Mouse (Mus musculus): ENCODE data around the gene Gm48551. TPM values are rescaled to one million over a fixed set of nuclear protein-coding genes. Genes with fewer than 3 reads are reported as not detected.

The Gm48551 gene
- total RNA-seq, 2 experiments from 2014 or later = 2.4 to 3.2 TPM

DNA sequence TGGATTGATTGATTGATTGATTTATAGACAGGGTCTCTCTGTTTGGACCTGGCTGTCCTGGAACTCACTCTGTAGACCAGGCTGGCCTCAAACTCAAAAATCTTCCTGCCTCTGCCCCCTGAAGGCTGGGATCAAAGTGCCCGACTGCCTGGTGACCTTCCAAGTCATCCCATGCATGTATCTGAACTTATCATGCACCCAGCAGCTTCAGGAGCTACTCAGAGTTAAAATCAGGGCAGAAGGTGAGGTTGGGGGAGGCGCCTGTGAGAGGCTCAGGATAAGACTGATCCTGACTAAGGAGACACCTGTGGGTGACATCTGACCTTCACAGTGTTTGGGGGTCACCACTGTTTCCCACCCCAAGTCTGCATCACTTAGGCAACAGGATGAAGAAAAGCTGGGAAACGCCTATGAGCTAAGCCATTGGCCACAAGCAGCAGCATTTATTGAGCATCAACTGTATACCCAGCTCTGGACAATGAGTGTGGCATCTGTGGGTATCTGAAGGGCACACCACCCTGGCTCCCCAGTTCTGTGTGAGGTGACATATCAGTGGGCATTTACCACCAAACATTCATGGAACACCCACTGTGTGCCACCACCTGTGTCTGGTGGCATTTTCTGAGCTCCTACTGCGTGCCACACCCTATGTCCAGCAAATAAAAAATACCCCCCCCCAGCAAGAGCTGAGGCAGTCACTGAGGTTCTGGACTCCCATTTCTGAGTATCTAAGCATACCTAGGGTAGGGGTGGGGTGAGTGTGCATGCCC lies 39.4 kb downstream of the Gm48551 start:
- peak in 1 of 2 experiments; percentile 2 for DNase-seq (ENCODE audit: low spot score in 2 of 2)
- intact Hi-C loops (cut with DNase I) = no loop called here

DNA sequence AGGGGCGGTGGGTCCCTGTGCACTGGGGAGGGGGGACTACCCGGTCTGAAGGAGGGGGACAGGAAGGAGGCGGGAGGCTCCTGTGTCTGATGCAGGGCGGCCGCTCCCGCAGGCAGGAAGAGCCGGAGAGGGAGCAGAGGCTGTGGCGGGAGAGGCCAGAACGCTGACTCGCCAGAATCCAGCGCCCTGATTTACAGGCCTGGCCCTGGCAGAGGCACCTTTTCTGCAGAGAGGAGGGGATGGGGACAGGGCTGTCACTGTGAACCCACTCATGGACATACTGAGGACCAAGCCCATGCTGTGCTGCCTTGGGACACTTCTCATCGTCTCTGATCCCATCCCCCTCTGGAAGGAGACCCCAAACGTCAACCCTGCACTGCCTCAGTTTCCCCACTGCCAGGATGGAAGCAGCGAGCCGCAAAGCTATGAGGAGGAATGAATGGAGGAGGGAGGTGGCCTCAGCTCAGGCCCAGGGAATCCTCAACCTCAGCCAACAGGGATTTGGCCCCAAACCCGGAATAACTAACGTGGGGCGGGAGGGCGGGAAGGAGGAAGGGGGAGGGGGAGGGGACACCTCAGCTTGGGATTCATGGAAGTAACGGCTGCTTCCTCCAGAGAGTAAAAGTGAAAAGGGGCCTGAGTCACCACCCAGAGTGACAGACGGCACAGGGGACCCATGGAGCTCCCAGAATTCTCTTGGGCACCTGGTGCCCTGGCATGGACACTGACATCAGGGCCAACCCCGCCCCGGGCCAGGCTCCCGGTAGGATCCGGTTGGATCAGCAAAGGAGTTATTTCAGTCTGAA lies 40.2 kb downstream of the Gm48551 start:
- intact Hi-C loops (cut with DNase I) = no loop called here
- peak; percentile 17 to 26 for DNase-seq (ENCODE audit: low spot score in 2 of 2)

DNA sequence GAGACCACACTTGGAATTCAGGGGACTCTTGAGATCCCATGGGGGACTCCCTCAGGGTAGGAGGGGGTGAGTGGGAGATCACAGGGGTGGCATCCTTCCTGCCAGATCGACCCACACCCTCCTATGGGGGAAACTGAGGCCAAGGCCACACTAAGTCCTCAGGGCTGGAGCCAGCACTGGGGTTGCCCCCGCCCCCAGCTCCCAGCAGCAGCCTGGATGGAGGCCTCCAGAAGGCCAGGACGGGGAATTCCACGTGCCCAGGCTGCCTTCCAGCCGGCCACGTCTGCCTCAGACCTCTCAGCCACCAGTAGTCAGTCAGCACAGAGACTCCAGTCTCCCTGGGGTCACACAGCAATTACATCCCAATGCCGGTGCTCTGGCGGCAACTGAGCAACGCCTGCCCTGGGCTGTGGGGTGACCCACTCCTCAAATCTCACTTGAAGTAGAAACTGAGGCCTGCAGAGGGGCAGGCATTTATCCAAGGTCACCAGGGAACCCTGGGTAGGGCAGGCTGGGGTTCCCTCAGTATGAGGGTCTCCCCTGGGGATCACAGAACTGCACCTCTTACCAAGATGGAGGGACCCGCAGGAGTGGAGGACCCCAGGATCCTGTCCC lies 41.1 kb downstream of the Gm48551 start:
- intact Hi-C loops (cut with DNase I) = no loop called here
- peak; percentile 13 to 19 for DNase-seq (ENCODE audit: low spot score in 2 of 2)

DNA sequence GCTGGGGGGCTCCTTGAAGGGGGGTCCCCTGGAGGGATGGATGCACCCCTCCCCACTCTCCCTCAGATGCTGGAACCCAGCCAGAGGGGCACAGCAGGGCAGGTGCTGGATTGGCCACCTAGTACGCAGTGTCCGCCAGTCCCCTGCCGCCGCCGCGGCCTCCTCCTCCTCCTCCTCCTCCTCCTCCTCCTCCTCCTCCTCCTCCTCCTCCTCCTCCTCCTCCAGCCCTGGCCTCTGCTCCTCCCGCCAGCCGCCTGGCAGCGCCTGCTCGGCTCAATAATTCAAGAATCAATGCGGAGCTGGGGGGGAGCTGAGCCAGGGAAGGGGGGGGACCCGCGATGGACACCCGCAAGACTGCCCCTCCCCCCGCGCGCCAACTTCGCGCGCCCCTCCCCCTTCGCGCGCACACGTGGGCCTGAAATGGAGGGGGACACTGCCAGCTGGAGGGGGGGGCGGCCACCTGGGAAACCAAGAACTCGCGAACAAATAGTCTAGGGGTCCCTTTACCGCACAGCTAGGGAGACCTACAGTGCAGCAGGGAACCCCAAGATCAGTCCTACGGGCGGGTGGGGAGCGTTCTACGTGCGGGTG lies 41.9 kb downstream of the Gm48551 start:
- intact Hi-C loops (cut with DNase I) = loop anchor here (2.0 kb wide), 1 partner anchor 13 kb away; no protein-coding TSS in a partner anchor
- peak; percentile 24 to 34 for DNase-seq (ENCODE audit: low spot score in 2 of 2)

DNA sequence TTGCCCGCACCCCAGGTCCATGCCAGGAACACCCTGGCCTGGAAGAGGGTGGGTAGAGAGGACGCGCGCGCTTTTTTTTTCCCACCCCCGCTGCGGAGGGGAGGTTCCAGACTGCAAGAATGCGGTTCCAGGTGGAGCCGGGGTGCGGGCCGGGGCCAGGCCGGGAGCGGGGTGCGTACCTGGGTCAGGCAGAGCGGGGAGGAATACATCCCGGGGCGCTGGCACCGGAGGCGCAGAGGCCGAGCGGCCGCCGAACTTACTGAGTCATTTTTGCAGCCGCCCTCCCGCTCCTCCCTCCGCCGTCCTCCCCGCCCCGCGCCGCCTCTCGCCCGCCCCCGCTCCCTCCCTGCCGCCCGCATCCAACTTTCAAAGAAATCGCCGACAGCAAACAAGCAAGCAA lies 42.6 kb downstream of the Gm48551 start:
- intact Hi-C loops (cut with DNase I) = loop anchor here (2.0 kb wide), 1 partner anchor 14 kb away; no protein-coding TSS in a partner anchor

DNA sequence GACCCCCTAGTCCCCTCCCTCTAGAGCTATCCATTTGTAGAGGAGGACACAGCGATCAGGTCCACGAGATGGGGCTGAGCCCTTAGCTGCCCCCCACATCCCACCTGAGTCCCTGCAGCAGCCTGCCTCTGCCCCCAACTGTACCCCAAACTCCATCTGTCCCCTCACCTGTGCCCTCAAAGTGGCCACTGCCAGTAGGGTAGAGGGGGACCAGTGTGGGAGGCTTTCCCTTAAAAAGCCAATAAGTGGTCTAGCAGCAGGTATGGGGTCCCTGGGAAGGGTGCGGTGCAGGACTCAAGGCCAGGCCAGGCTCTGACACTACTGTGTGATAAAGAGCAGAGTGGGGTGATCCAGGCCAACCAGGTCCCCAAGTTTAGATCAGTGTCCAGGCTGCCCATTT lies 43.1 kb downstream of the Gm48551 start:
- intact Hi-C loops (cut with DNase I) = loop anchor here (2.0 kb wide), 1 partner anchor 15 kb away; no protein-coding TSS in a partner anchor
- peak; percentile 3 for DNase-seq (ENCODE audit: low spot score in 2 of 2)

More for the DNA sequence above, 42.6 kb downstream of the Gm48551 start:
- peak; percentile 33 to 57 for DNase-seq (ENCODE audit: low spot score in 2 of 2)

DNA sequence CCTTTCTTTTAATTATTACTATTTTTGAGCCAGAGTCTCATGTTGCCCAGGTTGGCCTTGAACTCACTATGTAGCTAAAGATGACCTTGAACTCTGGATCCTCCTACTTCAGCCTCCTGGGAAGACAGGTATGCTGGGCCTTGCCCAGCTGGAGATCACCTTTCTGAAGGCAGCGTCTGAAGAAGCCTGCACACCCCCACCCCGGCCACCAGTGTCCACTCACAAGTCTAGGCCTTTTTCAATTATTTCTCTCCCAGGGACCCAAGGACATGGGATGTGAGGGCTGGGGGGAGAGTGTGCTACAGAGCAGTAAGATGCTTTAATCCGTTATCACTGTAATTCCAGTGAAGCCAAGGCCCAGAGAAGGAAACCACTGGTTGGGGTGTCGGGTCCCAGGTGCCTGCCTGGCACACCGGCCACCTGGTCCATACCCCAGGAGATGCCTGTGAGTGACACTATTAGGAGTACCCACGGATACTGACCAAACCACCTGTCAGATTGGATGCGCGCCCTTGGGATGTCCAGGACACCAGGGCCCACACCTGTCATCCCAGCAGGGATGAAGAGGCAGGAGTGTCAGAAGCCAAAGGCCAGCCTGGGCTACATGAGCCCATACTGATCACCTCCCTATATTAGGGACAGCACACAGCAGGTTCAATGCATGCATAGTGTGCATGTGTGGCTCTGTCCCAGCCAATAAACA lies 43.7 kb downstream of the Gm48551 start:
- intact Hi-C loops (cut with DNase I) = loop anchor here (2.0 kb wide), 1 partner anchor 15 kb away; no protein-coding TSS in a partner anchor
- DNase-seq (ENCODE audit: low spot score in 2 of 2) = peak; percentile 5 to 13

DNA sequence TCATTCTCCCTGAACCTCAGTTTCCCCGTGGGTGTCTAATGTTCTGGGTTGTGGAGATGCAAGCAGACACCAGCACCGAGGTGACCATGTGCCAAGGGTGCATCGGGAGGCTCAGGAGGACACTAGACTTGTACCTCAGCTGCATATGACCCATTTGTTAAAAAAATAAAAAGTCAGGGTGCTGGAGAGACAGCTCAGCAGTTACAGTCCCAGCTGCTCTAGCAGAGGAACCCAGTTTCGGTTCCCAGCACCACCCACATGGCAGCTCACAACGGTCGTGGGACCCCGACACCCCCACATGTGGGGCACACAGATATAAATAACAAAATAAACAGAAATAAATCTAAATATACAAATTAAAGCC lies 44.2 kb downstream of the Gm48551 start:
- peak in 1 of 2 experiments; percentile 4 for DNase-seq (ENCODE audit: low spot score in 2 of 2)
- intact Hi-C loops (cut with DNase I) = no loop called here

DNA sequence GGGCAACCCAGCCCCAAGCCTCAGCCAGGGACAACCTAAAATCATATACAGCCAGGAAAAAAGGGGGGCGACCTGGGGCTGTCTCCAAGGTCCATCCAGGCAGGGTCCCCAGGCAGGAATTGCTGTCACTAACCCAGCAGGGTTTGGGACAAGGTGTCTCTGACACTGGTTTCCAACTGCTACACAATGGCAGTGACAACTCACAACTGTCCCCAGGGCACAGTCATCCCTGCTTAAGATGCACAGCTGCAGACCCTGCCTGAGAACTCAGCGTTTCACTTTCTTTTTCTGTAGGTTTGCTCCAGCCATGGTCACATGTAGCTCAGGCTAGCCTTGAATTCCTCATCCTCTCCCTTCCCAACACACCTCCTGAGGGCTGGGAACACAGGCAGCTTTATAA lies 44.8 kb downstream of the Gm48551 start:
- peak; percentile 4 to 7 for DNase-seq (ENCODE audit: low spot score in 2 of 2)
- intact Hi-C loops (cut with DNase I) = no loop called here

DNA sequence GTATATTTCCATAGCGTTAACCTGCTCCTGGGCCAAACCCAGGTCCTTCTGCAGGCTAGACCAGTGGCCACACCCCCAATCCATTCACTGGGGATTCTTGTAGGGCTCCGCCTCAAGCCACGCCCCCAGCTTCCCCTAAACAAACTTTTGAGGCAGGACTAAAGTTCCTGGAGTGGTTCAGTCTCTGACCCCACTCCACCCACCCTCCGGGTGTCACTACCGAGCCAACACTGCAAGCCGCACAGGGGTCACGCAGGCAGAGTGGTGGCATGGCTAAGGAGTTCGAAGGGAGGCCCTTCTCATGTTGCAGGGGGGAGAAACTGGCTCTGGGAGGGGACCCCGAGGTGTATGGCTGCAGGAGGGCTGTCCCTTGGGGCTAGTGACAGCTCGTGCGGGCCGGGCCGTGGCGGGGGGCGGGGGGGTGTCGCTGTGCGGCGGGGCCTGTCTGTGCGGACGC lies 45.4 kb downstream of the Gm48551 start:
- DNase-seq (ENCODE audit: low spot score in 2 of 2) = peak in 1 of 2 experiments; percentile 71

DNA sequence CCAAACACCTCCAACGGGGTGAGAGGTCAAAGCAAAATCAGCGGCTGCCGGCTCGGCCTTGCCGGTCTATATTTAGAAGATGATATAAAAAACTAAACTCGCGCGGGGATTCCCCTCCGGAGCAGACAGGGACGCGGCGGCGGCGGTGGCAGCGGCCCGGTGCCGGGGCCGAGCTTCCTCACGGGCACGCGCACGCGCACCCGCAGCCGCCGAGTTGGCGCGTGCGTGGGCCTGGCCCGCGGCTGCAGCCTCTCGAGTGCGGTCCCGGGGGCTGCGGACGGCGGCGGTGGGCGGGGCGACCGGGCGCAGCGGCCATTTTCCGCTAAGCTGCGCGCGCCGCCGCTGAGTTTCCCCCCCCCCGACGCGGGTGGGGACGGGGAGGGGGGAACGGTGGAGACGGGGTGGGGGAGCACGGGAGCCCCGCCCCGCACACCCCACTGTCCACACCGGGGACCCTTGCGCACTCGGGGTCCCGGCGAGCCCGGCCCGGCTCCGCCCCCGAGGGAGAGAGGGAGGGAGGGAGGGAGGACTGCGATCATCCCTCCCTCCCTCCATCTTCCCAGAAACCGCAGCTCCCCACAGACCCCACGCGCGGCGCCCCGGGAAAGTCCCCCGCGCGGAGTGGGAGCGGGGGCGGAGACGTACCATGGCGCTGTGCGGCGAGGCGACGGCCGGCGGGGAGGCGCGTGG lies 46.0 kb downstream of the Gm48551 start:
- intact Hi-C loops (cut with DNase I) = no loop called here
- DNase-seq (ENCODE audit: low spot score in 2 of 2) = peak; percentile 68 to 84

More for the DNA sequence above, 45.4 kb downstream of the Gm48551 start:
- intact Hi-C loops (cut with DNase I) = no loop called here

DNA sequence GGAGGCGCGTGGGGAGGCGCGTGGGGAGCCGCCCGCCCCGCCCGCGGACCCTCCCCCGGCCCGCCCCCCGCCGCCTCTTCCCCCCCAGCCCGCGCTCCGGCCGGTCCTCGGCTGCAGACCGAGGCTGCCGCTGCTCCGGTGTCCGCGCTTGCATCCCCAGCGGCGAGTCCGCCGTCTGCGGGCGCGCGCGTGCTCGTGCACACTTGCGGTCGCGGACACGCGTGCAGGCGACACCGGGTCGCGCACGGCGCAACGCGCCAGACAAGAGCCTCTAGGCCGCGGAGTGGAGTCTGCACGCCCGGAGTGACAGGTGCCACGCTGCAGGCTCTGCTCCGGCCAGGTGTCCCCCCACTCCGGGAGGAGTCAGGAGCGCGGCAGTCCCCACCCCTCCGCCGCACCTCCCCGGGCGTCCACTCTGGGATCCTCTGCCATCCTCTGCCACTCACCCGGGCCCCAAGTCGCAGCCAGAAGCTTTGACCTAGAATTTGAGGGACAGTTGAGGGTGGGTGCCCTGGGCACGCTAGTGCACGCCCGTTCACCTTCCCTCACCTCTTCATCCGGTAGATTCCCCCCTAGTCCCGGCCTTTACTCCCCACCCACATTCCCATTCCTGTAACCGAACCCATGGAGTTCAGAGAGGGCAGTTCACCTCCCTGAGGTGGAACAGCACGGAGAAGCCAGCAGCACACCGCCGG lies 46.7 kb downstream of the Gm48551 start:
- DNase-seq (ENCODE audit: low spot score in 2 of 2) = peak; percentile 73 to 76
- intact Hi-C loops (cut with DNase I) = no loop called here

DNA sequence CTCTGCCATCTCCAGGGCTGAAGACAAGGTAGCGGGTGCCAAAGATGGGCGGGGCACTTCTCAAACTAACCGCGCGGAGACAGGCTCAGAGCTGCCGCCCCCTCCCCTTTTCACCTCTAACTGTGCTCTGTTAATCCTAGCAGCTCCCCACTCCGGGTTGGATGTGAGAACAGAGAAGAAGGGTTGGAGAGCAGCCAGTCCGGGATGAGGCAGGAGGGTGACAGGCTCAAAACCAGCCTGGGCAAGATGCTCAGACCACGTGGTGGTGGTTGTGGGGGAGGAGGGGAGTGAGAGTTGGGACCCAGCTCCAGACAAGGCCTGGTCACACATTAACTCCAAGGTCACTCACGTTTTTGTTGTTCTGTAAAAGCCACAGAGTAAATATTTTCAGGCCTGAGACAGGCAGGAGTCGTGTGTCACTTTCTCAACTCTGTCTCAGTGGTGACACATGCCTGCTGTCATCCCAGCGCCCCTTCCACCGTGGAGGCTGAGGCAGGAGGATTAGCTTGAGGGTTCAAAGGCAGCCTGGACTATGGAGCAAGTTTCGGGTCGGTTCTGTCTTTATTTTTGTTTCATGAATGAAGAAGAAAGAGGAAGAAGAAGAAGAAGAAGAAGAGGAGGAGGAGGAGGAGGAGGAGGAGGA lies 47.4 kb downstream of the Gm48551 start:
- peak; percentile 43 to 69 for DNase-seq (ENCODE audit: low spot score in 2 of 2)
- intact Hi-C loops (cut with DNase I) = no loop called here

DNA sequence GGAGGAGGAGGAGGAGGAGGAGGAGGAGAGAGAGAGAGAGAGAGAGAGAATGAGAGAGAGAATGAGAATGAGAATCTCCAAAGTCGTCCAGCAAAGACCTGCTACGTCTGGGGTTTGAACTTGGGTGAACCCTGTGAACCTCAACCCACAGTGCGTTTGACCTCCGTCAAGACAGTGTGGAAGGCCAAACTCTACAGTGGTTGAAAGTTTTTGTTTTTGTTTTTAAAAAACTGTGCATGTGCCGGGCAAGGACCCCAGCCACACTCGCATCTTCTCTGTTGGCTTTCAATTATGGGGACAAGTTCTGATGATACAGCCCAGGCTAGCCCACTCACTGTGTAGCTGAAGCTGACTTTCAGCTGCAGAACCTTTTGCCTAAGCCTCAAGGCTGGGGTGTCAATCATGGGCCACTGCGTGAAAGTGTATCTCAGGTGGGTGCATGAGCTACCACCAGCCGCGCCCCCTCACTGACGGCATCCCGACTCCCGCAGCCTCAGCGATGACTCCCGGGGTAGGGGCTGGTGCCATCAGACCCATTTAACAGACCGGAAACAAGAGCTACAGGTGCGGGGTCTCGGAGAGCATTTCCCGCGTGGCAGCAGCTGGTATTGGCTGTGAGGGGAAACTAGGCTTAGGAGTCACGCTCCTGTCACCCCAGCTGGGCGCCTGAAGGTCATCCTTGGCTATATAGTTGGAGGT lies 48.1 kb downstream of the Gm48551 start:
- peak in 1 of 2 experiments; percentile 22 for DNase-seq (ENCODE audit: low spot score in 2 of 2)
- intact Hi-C loops (cut with DNase I) = no loop called here

DNA sequence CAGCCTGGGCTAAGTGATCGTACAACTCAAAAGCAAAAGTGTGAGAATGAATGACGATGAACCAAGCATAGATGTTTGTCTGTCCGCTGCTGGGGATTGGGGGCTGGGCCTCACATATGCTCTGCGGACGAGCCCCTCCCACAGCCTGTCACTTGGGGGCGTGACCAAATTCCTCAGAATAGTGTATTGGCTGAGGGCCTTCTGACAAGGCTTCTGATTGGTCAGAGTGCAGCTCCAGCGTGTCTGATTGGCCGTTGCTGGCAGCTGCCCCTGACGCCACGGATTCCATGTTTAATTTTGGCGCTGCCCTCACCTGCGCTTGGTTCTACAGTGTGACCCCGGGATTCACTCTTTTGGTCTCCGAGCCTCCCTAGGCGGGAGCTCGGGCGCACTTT lies 48.6 kb downstream of the Gm48551 start:
- intact Hi-C loops (cut with DNase I) = no loop called here
- peak; percentile 95 to 98 for DNase-seq (ENCODE audit: low spot score in 2 of 2)

DNA sequence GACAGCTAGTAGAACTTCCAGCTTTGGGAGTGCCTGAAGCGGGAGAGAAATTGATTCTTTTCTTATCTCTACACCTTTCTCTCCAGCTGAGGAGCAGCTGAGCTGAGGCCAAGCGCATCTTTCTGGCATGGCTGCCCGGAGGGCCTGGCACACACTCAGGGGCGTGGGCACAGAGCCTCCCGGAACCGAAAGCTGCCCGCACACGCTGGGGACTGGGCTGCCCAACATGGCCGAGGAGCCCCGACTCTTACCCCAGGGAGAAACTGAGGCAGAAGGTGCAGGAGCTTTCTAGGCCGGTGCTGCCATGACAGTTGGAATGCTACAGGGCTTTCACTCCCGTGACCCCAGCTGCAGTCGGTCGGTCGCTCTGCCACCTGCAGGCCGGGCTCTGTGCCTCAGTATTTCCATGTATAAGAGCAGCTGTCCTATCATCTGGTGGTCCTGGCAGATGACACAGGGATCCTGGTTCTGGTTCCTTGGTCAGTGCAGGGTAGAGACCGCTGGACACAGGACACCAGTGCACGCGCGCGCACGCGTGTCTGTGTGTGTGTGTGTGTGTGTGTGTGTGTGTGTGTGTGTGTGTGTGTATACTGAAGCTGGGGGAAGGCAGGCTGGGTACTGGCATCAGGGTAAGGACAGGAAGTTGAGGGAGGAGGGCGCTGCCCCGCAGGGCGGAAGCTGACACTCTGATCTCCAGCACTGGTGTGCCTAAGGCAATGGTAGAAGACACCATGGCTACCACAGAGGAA lies 49.4 kb downstream of the Gm48551 start:
- intact Hi-C loops (cut with DNase I) = no loop called here
- peak; percentile 18 to 31 for DNase-seq (ENCODE audit: low spot score in 2 of 2)

All from left cerebral cortex, postnatal 14 days (tissue).